In the genomic region with DNA sequence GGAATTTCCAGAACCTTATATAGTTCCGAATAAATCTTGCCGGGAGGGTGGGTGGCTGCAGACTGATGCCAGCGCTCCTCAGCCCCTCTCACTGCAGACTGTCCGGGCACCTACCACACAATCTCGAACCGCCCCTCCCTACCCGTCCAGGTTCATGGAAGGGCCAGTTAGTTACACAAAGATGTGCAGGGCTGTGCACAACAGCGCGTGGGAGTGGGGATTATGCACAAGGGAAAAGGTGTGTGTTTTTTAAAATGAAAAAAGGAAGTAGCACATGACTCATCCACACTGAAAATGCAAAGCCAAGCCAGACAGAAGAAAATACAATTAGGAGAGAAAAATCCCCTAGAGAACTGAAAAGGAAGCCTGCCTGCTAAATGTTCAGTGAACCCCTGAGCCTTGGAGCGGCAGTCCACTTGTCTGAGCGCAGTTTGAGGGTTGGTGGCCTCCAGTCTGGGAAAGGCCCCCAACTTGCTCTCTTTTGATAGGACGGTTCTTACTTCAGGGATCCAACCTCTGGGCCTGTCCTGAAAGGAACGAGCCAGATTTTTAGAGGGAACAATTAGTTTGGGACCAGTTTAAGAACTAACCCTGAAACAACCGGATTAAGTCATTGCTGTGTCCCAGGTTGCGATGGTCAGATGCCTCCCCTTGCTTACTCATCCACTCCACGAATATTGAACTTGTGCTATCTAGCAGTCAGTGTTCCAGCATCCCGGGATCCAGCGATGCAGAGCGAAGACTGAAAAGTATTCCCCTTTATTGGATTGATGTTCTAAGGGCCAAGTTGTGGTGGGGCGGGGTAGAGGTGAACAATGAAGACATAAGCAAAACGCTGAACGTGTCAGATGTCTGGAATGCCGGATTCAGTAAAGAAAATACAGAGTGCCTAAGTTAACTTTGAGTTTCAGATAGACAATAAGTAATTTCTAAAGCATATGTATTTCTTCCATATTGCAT, we compare ENCODE assay signal across 8 mouse cellular contexts.
DNase-seq lines count a peak whose midpoint lies in the region; ATAC-seq and TF ChIP-seq lines count a peak whose summit lies in the region.

No protein-coding gene starts in this region.

- peaks cover 20% of the 10 kb centered on the region for H3K4me1 ChIP-seq in forebrain, embryonic 12.5 days
- H3K4me1 ChIP-seq in limb, embryonic 14.5 days (ENCODE audit: control insufficient read depth, insufficient read depth, low read length) = peaks cover 5% of the 10 kb centered on the region; the same call in 1 of the 2 replicates
- H3K4me1 ChIP-seq in neural tube, embryonic 13.5 days (replicated peaks) = peaks cover 20% of the 10 kb centered on the region

- peak overlapping the region; percentile 53 for H3K4me3 ChIP-seq in forebrain, embryonic 12.5 days (replicated peaks)
- peak overlapping the region; percentile 56 for H3K4me3 ChIP-seq in limb, embryonic 14.5 days (replicated peaks; ENCODE audit: low read length)
- H3K4me3 ChIP-seq in neural tube, embryonic 13.5 days = peak overlapping the region; percentile 44

- TF ChIP-seq POLR2A in limb, embryonic 14.5 days (IDR thresholded peaks at IDR 0.05; ENCODE audit: borderline replicate concordance, extremely low read depth, insufficient read depth, insufficient read length) = no peak

- peak overlapping the region; percentile 90 for H3K4me2 ChIP-seq in forebrain, embryonic 12.5 days
- H3K4me2 ChIP-seq in limb, embryonic 14.5 days (replicated peaks; ENCODE audit: low read depth, low read length, severe bottlenecking) = peak overlapping the region; percentile 59
- H3K4me2 ChIP-seq in neural tube, embryonic 13.5 days = peak overlapping the region; percentile 86

- H3K27ac ChIP-seq in forebrain, embryonic 12.5 days = no peak overlapping the region
- no peak overlapping the region for H3K27ac ChIP-seq in limb, embryonic 14.5 days (replicated peaks; ENCODE audit: low read depth, low read length)
- no peak overlapping the region for H3K27ac ChIP-seq in neural tube, embryonic 13.5 days (replicated peaks)

- ATAC-seq in forebrain, embryonic 12.5 days (ENCODE audit: low FRiP score) = peak; percentile 45; the same call in 1 of the 2 replicates
- ATAC-seq in limb, embryonic 14.5 days (ENCODE audit: low FRiP score, low read depth) = peak; percentile 42
- 0 out of 2 replicates have a peak, but pooled peaks have one; percentile 34 for ATAC-seq in neural tube, embryonic 13.5 days (ENCODE audit: low read depth)
- ATAC-seq in inflammation-experienced regulatory T-cells, adult 6 months = no peak
- ATAC-seq in erythroblast, adult 5-6 weeks (replicated peaks; ENCODE audit: low FRiP score, poor library complexity, severe bottlenecking) = no peak

- H3K9ac ChIP-seq in forebrain, embryonic 12.5 days = peak overlapping the region; percentile 71
- peak overlapping the region; percentile 64 for H3K9ac ChIP-seq in limb, embryonic 14.5 days (ENCODE audit: low read depth, low read length, severe bottlenecking)
- peak overlapping the region; percentile 27; the same call in 1 of the 2 replicates for H3K9ac ChIP-seq in neural tube, embryonic 13.5 days

- peak; percentile 46 for DNase-seq in right cerebral cortex, postnatal 25 days
- DNase-seq in right cerebral cortex, postnatal 36 days (ENCODE audit: low spot score in 2 of 2) = no peak
- peak; percentile 56 for DNase-seq in heart, postnatal 4 days
- DNase-seq in limb, embryonic 14.5 days (ENCODE audit: low spot score) = peak; percentile 14

- H3K36me3 ChIP-seq in forebrain, embryonic 12.5 days (replicated peaks) = no peaks in the 10 kb centered on the region
- no peaks in the 10 kb centered on the region for H3K36me3 ChIP-seq in limb, embryonic 14.5 days (ENCODE audit: control insufficient read depth, insufficient read depth, low read length)
- H3K36me3 ChIP-seq in neural tube, embryonic 13.5 days = no peaks in the 10 kb centered on the region

- WGBS in forebrain, embryonic 12.5 days = 19% methylated on average over 23 of the region's 23 CpGs
- 32% methylated on average over 23 of the region's 23 CpGs for WGBS in limb, embryonic 14.5 days
- 34% methylated on average over 23 of the region's 23 CpGs for WGBS in neural tube, embryonic 13.5 days

- no peaks in the 10 kb centered on the region for H3K27me3 ChIP-seq in forebrain, embryonic 12.5 days
- H3K27me3 ChIP-seq in limb, embryonic 14.5 days (ENCODE audit: control insufficient read depth, insufficient read depth, low read length) = no peaks in the 10 kb centered on the region
- peaks cover 20% of the 10 kb centered on the region for H3K27me3 ChIP-seq in neural tube, embryonic 13.5 days

- no peaks in the 10 kb centered on the region for H3K9me3 ChIP-seq in forebrain, embryonic 12.5 days
- no peaks in the 10 kb centered on the region for H3K9me3 ChIP-seq in limb, embryonic 14.5 days (ENCODE audit: control insufficient read depth, low read length)
- H3K9me3 ChIP-seq in neural tube, embryonic 13.5 days = no peaks in the 10 kb centered on the region

Comparison
In these comparisons a context has a peak if more than half of its experiments do, and no peak if none do; other contexts are left out.
1. DNase-seq: peak in right cerebral cortex, postnatal 25 days (single experiment), heart, postnatal 4 days (single experiment) and limb, embryonic 14.5 days (single experiment); none in right cerebral cortex, postnatal 36 days (0 of 2).
2. ATAC-seq: peak in forebrain, embryonic 12.5 days (single experiment), limb, embryonic 14.5 days (single experiment) and neural tube, embryonic 13.5 days (single experiment); none in inflammation-experienced regulatory T-cells, adult 6 months (single experiment) and erythroblast, adult 5-6 weeks (single experiment).
3. Peak in every context shown above with its lines, with median percentiles within 50 percentile points of each other: H3K4me2 ChIP-seq, H3K4me3 ChIP-seq and H3K9ac ChIP-seq.